Mouse (Mus musculus) right cerebral cortex, postnatal 36 days (tissue): ENCODE data around the gene Plekhs1.

Experiments used
- DNase-seq, 2 experiments: peaks; one replicate each; pipeline ENCODE4 v3.0.0; 2022; ENCODE audit warnings: low spot score in 2 of 2, mixed read lengths in 1 of 2

Plekhs1 gene

GRCm38 (mm10) chr19:56461522-56462101, at the start of gene Plekhs1:
TSS of gene Plekhs1 (plus strand) at chr19:56461640.
- DNase-seq = no peak

GRCm38 (mm10) chr19:56418404-56418803, 43.0 kb upstream of the Plekhs1 start:
- no peak for DNase-seq

GRCm38 (mm10) chr19:56419452-56419851, 42.0 kb upstream of the Plekhs1 start:
- DNase-seq = no peak

- DNase-seq = no peak
Measured at GRCm38 (mm10) chr19:56420345-56420744, 41.1 kb upstream of the Plekhs1 start.

GRCm38 (mm10) chr19:56422476-56423338, 38.7 kb upstream of the Plekhs1 start:
- DNase-seq = peak; percentile 88 to 89

- peak; percentile 25 to 30 for DNase-seq
Measured at GRCm38 (mm10) chr19:56423370-56423769, 38.1 kb upstream of the Plekhs1 start.

GRCm38 (mm10) chr19:56424606-56425395, 36.6 kb upstream of the Plekhs1 start:
- no peak for DNase-seq

GRCm38 (mm10) chr19:56425492-56425891, 35.9 kb upstream of the Plekhs1 start:
- DNase-seq = no peak

GRCm38 (mm10) chr19:56430369-56430768, 31.1 kb upstream of the Plekhs1 start:
- DNase-seq = no peak

- DNase-seq = no peak
Measured at GRCm38 (mm10) chr19:56432706-56433105, 28.7 kb upstream of the Plekhs1 start.

GRCm38 (mm10) chr19:56433581-56433980, 27.9 kb upstream of the Plekhs1 start:
- no peak for DNase-seq

- DNase-seq = no peak
Measured at GRCm38 (mm10) chr19:56436380-56436779, 25.1 kb upstream of the Plekhs1 start.

GRCm38 (mm10) chr19:56438357-56439071, 22.9 kb upstream of the Plekhs1 start:
- no peak for DNase-seq

- DNase-seq = no peak
Measured at GRCm38 (mm10) chr19:56439072-56439434, 22.4 kb upstream of the Plekhs1 start.

- peak in 1 of 2 experiments; percentile 41 for DNase-seq
Measured at GRCm38 (mm10) chr19:56443445-56443844, 18.0 kb upstream of the Plekhs1 start.

- no peak for DNase-seq
Measured at GRCm38 (mm10) chr19:56448784-56449183, 12.7 kb upstream of the Plekhs1 start.

- DNase-seq = peak in 1 of 2 experiments; percentile 47
Measured at GRCm38 (mm10) chr19:56449537-56449936, 11.9 kb upstream of the Plekhs1 start.

GRCm38 (mm10) chr19:56450892-56451291, 10.5 kb upstream of the Plekhs1 start:
- DNase-seq = peak in 1 of 2 experiments; percentile 38

GRCm38 (mm10) chr19:56451867-56452266, 9.6 kb upstream of the Plekhs1 start:
- DNase-seq = no peak

- no peak for DNase-seq
Measured at GRCm38 (mm10) chr19:56452421-56452820, 9.0 kb upstream of the Plekhs1 start.

- no peak for DNase-seq
Measured at GRCm38 (mm10) chr19:56454862-56455261, 6.6 kb upstream of the Plekhs1 start.

- DNase-seq = no peak
Measured at GRCm38 (mm10) chr19:56455369-56455768, 6.1 kb upstream of the Plekhs1 start.
